Mouse (Mus musculus): Measurements from ENCODE around the gene Acap3. TPM values are rescaled to one million over a fixed set of nuclear protein-coding genes. Genes with fewer than 3 reads are reported as not detected.

The Acap3 gene
- polyA plus RNA-seq, 1 experiment, result 86.1 TPM

GRCm38 (mm10) chr4:155898318-155898717 lies 6.7 kb downstream of the Acap3 start:
- H3K4me1 ChIP-seq (replicated peaks; ENCODE audit: control insufficient read depth, insufficient read depth, low read length), result peaks cover 16% of the 10 kb centered on the region
- DNase-seq, result no peak
- H3K36me3 ChIP-seq (ENCODE audit: control insufficient read depth, insufficient read depth, low read length), result peaks cover 34% of the 10 kb centered on the region
- no peak overlapping the region for H3K27ac ChIP-seq (ENCODE audit: control insufficient read depth, insufficient read depth, low read length)
- 100% methylated on average over 2 of the region's 2 CpGs for WGBS
- H3K27me3 ChIP-seq (ENCODE audit: control insufficient read depth, insufficient read depth, low read length), result no peaks in the 10 kb centered on the region
- TF ChIP-seq POLR2A (IDR thresholded peaks at IDR 0.05; ENCODE audit: control insufficient read depth, extremely low read depth, insufficient read depth, low read length, poor library complexity), result no peak
- TF ChIP-seq CTCF (IDR thresholded peaks at IDR 0.05; ENCODE audit: borderline replicate concordance, control insufficient read depth, extremely low read depth, insufficient read depth, low read length, poor library complexity), result no peak
- H3K4me3 ChIP-seq (ENCODE audit: control insufficient read depth, insufficient read depth, low read length), result no peak overlapping the region

GRCm38 (mm10) chr4:155899355-155899754 lies 7.7 kb downstream of the Acap3 start:
- peaks cover 34% of the 10 kb centered on the region for H3K36me3 ChIP-seq (ENCODE audit: control insufficient read depth, insufficient read depth, low read length)
- no peaks in the 10 kb centered on the region for H3K27me3 ChIP-seq (ENCODE audit: control insufficient read depth, insufficient read depth, low read length)
- no peak overlapping the region for H3K27ac ChIP-seq (ENCODE audit: control insufficient read depth, insufficient read depth, low read length)
- H3K4me3 ChIP-seq (ENCODE audit: control insufficient read depth, insufficient read depth, low read length), result no peak overlapping the region
- TF ChIP-seq POLR2A (IDR thresholded peaks at IDR 0.05; ENCODE audit: control insufficient read depth, extremely low read depth, insufficient read depth, low read length, poor library complexity), result no peak
- TF ChIP-seq CTCF (IDR thresholded peaks at IDR 0.05; ENCODE audit: borderline replicate concordance, control insufficient read depth, extremely low read depth, insufficient read depth, low read length, poor library complexity), result no peak
- WGBS, result 98% methylated on average over 7 of the region's 7 CpGs
- DNase-seq, result no peak
- peaks cover 6% of the 10 kb centered on the region for H3K4me1 ChIP-seq (replicated peaks; ENCODE audit: control insufficient read depth, insufficient read depth, low read length)

GRCm38 (mm10) chr4:155901205-155901604 lies 9.6 kb downstream of the Acap3 start:
- no peak for DNase-seq
- Histone ChIP-seq H3K36me3 (ENCODE audit: control insufficient read depth, insufficient read depth, low read length) (peaks cover 34% of the 10 kb centered on the region), H3K4me3 (ENCODE audit: control insufficient read depth, insufficient read depth, low read length) (no peak overlapping the region), H3K27me3 (ENCODE audit: control insufficient read depth, insufficient read depth, low read length) (no peaks in the 10 kb centered on the region), H3K27ac (ENCODE audit: control insufficient read depth, insufficient read depth, low read length) (no peak overlapping the region), H3K4me1 (replicated peaks; ENCODE audit: control insufficient read depth, insufficient read depth, low read length) (no peaks in the 10 kb centered on the region)
- 87% methylated on average over 3 of the region's 3 CpGs for WGBS
- no peak for TF ChIP-seq POLR2A (IDR thresholded peaks at IDR 0.05; ENCODE audit: control insufficient read depth, extremely low read depth, insufficient read depth, low read length, poor library complexity)
- TF ChIP-seq CTCF (IDR thresholded peaks at IDR 0.05; ENCODE audit: borderline replicate concordance, control insufficient read depth, extremely low read depth, insufficient read depth, low read length, poor library complexity), result no peak

- no peak overlapping the region for H3K27ac ChIP-seq (ENCODE audit: control insufficient read depth, insufficient read depth, low read length)
- H3K4me1 ChIP-seq (replicated peaks; ENCODE audit: control insufficient read depth, insufficient read depth, low read length), result no peaks in the 10 kb centered on the region
- no peak for TF ChIP-seq POLR2A (IDR thresholded peaks at IDR 0.05; ENCODE audit: control insufficient read depth, extremely low read depth, insufficient read depth, low read length, poor library complexity)
- TF ChIP-seq CTCF (IDR thresholded peaks at IDR 0.05; ENCODE audit: borderline replicate concordance, control insufficient read depth, extremely low read depth, insufficient read depth, low read length, poor library complexity), result no peak
- H3K36me3 ChIP-seq (ENCODE audit: control insufficient read depth, insufficient read depth, low read length), result peaks cover 34% of the 10 kb centered on the region
- H3K27me3 ChIP-seq (ENCODE audit: control insufficient read depth, insufficient read depth, low read length), result no peaks in the 10 kb centered on the region
- H3K4me3 ChIP-seq (ENCODE audit: control insufficient read depth, insufficient read depth, low read length), result no peak overlapping the region
- no peak for DNase-seq
- WGBS, result 98% methylated on average over 13 of the region's 13 CpGs
Observed at GRCm38 (mm10) chr4:155903246-155903645, 11.6 kb downstream of the Acap3 start.

GRCm38 (mm10) chr4:155904318-155905102 lies 12.9 kb downstream of the Acap3 start:
- H3K4me1 ChIP-seq (replicated peaks; ENCODE audit: control insufficient read depth, insufficient read depth, low read length), result no peaks in the 10 kb centered on the region
- 95% methylated on average over 13 of the region's 13 CpGs for WGBS
- no peak for DNase-seq
- peaks cover 25% of the 10 kb centered on the region for H3K36me3 ChIP-seq (ENCODE audit: control insufficient read depth, insufficient read depth, low read length)
- H3K4me3 ChIP-seq (ENCODE audit: control insufficient read depth, insufficient read depth, low read length), result no peak overlapping the region
- H3K27me3 ChIP-seq (ENCODE audit: control insufficient read depth, insufficient read depth, low read length), result no peaks in the 10 kb centered on the region
- no peak overlapping the region for H3K27ac ChIP-seq (ENCODE audit: control insufficient read depth, insufficient read depth, low read length)
- TF ChIP-seq POLR2A (IDR thresholded peaks at IDR 0.05; ENCODE audit: control insufficient read depth, extremely low read depth, insufficient read depth, low read length, poor library complexity) (no peak), CTCF (IDR thresholded peaks at IDR 0.05; ENCODE audit: borderline replicate concordance, control insufficient read depth, extremely low read depth, insufficient read depth, low read length, poor library complexity) (no peak)

GRCm38 (mm10) chr4:155905634-155906033 lies 14.0 kb downstream of the Acap3 start:
- no peak for DNase-seq
- H3K27ac ChIP-seq (ENCODE audit: control insufficient read depth, insufficient read depth, low read length), result no peak overlapping the region
- peaks cover 15% of the 10 kb centered on the region for H3K36me3 ChIP-seq (ENCODE audit: control insufficient read depth, insufficient read depth, low read length)
- WGBS, result 98% methylated on average over 13 of the region's 13 CpGs
- H3K4me1 ChIP-seq (replicated peaks; ENCODE audit: control insufficient read depth, insufficient read depth, low read length), result no peaks in the 10 kb centered on the region
- H3K4me3 ChIP-seq (ENCODE audit: control insufficient read depth, insufficient read depth, low read length), result no peak overlapping the region
- H3K27me3 ChIP-seq (ENCODE audit: control insufficient read depth, insufficient read depth, low read length), result no peaks in the 10 kb centered on the region
- TF ChIP-seq POLR2A (IDR thresholded peaks at IDR 0.05; ENCODE audit: control insufficient read depth, extremely low read depth, insufficient read depth, low read length, poor library complexity) (no peak), CTCF (IDR thresholded peaks at IDR 0.05; ENCODE audit: borderline replicate concordance, control insufficient read depth, extremely low read depth, insufficient read depth, low read length, poor library complexity) (no peak)
